Mouse (Mus musculus) stomach, postnatal 0 days (tissue): Measurements from ENCODE around the gene Defa17. TPM values are rescaled to one million over a fixed set of nuclear protein-coding genes. Genes with fewer than 3 reads are reported as not detected.
"Not testable (repeated sequence)": the region's sequence is repeated elsewhere in the genome, so short reads cannot be mapped to it uniquely, and the experiment has no call there.

ENCODE experiments used
- ATAC-seq: fragments of 200-750 bp; cut with Nextera tagmentation; 2 replicates; pipeline ENCODE4 v1.8.0; 2017; ENCODE audit not compliant: low FRiP score, low TSS enrichment
- DNase-seq: peaks from one replicate; pipeline ENCODE4 v3.0.0-alpha.2; 2016; ENCODE audit warnings: low spot score
- H3K27ac ChIP-seq: fragments of 300-500 bp; sonication (generic); replicated peaks from 2 replicates; pipeline ENCODE4 v1.5.1; 2014; ENCODE audit warnings: mild to moderate bottlenecking, control low read depth
- H3K27me3 ChIP-seq: fragments of 300-500 bp; sonication (generic); 2 replicates; pipeline ENCODE4 v1.6.1; 2014; ENCODE audit warnings: low read length; ENCODE audit not compliant: control insufficient read depth, insufficient read depth
- H3K36me3 ChIP-seq: fragments of 300-500 bp; sonication (generic); 2 replicates; pipeline ENCODE4 v1.6.1; 2014; ENCODE audit warnings: low read length, mixed read lengths; ENCODE audit not compliant: control insufficient read depth, insufficient read depth
- H3K4me1 ChIP-seq: fragments of 300-500 bp; sonication (generic); replicated peaks from 2 replicates; pipeline ENCODE4 v1.6.1; 2014; ENCODE audit warnings: antibody characterized with exemption; ENCODE audit not compliant: control insufficient read depth, insufficient read depth
- H3K4me2 ChIP-seq: fragments of 300-500 bp; sonication (generic); replicated peaks from 2 replicates; pipeline ENCODE4 v1.6.1; 2014; ENCODE audit warnings: low read depth, mild to moderate bottlenecking, control low read depth, moderate library complexity
- H3K4me3 ChIP-seq: fragments of 300-500 bp; sonication (generic); 2 replicates; pipeline ENCODE4 v1.5.1; 2014; ENCODE audit warnings: low read depth, low read length, control low read depth
- H3K9ac ChIP-seq: fragments of 300-500 bp; sonication (generic); 2 replicates; pipeline ENCODE4 v1.6.1; 2014; ENCODE audit warnings: mild to moderate bottlenecking, low read length, control low read depth, mixed read lengths
- H3K9me3 ChIP-seq: fragments of 300-500 bp; sonication (generic); 2 replicates; pipeline ENCODE4 v1.6.1; 2016; ENCODE audit warnings: low read length; ENCODE audit not compliant: control insufficient read depth
- WGBS: fragments of 180-500 bp; shearing (Covaris S2); extraction: QIAGEN DNeasy Blood & Tissue Kit; methylation state at CpG from one replicate; pipeline ENCODE4 v1.1.7; 2014; 5-methylcytosine and 5-hydroxymethylcytosine counted together
- polyA plus RNA-seq: library from polyadenylated mRNA; unstranded; fragments of >200 nt; fragmentation: Nextera tagmentation; extraction: Ambion mirVana; gene quantifications from 2 replicates; pipeline ENCODE4 v1.2.1, GENCODE M21; 2015

The Defa17 gene
- polyA plus RNA-seq = not detected in 2 replicates

GRCm38 (mm10) chr8:21655480-21655879 is at the start of gene Defa17:
TSS of gene Defa17 (plus strand) at chr8:21655780.
- not testable (repeated sequence) for H3K9me3 ChIP-seq, H3K4me1 ChIP-seq, ATAC-seq, H3K4me2 ChIP-seq, H3K27me3 ChIP-seq, H3K27ac ChIP-seq, H3K9ac ChIP-seq, H3K36me3 ChIP-seq, DNase-seq, H3K4me3 ChIP-seq
- WGBS = no CpG with 5 or more reads among the region's 2 CpGs

DNA sequence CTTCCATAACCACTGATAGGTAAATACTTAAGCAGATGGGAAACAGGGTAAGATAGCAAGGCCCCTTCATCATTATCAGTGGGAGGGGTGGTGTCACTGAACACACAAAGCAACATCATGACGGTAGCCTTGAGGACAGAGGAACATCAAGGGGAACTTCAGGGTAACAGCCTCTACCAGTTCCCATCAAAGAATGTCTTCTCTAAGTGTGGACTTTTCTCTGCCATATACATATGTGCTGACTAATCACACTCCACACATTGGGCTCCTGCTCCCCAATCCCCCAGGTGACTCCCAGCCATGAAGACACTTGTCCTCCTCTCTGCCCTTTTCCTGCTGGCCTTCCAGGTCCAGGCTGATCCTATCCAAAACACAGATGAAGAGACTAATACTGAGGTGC is 37.7 kb upstream of the Defa17 start, which contains the start of gene Defa26:
Gene Defa26, plus strand, starts transcription at position 301 of the 400 bp plus-strand sequence.
- H3K36me3 ChIP-seq, H3K27me3 ChIP-seq, H3K4me3 ChIP-seq, H3K4me2 ChIP-seq, H3K9ac ChIP-seq, ATAC-seq, H3K9me3 ChIP-seq, H3K27ac ChIP-seq, DNase-seq, H3K4me1 ChIP-seq: not testable (repeated sequence)
- no CpG with 5 or more reads among the region's 1 CpGs for WGBS

DNA sequence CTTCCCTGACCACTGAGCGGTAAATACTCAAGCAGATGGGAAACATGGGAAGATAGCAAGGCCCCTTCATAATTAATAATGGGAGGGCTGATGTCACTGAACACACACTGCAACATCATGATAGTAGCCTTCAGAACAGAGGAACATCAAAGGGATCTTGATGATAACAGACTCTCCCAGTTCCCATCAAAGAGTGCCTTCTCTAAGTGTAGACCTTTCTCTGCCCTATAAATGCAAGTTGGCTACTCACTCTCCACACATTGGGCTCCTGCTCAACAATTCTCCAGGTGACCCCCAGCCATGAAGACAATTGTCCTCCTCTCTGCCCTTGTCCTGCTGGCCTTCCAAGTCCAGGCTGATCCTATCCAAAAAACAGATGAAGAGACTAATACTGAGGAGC is 9.9 kb downstream of the Defa17 start, which contains the start of gene Defa34:
Gene Defa34, plus strand, starts transcription at position 301 of the 400 bp plus-strand sequence.
- not testable (repeated sequence) for DNase-seq, H3K9ac ChIP-seq, ATAC-seq, H3K4me2 ChIP-seq, H3K9me3 ChIP-seq, H3K4me3 ChIP-seq, H3K27me3 ChIP-seq, H3K4me1 ChIP-seq, H3K27ac ChIP-seq, H3K36me3 ChIP-seq
- 67% methylated on average over 1 of the region's 1 CpGs for WGBS

GRCm38 (mm10) chr8:21703545-21703944 is 48.0 kb downstream of the Defa17 start, which contains the start of gene AY761184:
TSS of gene AY761184 (minus strand) at chr8:21703645.
- not testable (repeated sequence) for H3K9me3 ChIP-seq, H3K36me3 ChIP-seq, H3K27ac ChIP-seq, ATAC-seq, H3K9ac ChIP-seq, H3K4me3 ChIP-seq, H3K4me2 ChIP-seq, H3K4me1 ChIP-seq, H3K27me3 ChIP-seq, DNase-seq
- 38% methylated on average over 1 of the region's 2 CpGs for WGBS

Other genes starting within 250 kb of the Defa17 start
- not detected in 2 replicates for gene Defa36, start 228.4 kb upstream of the Defa17 start, polyA plus RNA-seq
- gene Gm7849, start 199.2 kb upstream of the Defa17 start, polyA plus RNA-seq = not detected in 2 replicates
- not detected in 2 replicates for gene Defa20, start 146.5 kb upstream of the Defa17 start, polyA plus RNA-seq
- not detected in 2 replicates for gene Defa32, start 126.7 kb upstream of the Defa17 start, polyA plus RNA-seq
- gene Defa37, start 90.4 kb upstream of the Defa17 start, polyA plus RNA-seq = not detected in 2 replicates
- not detected in 2 replicates for gene Defa28, start 72.8 kb upstream of the Defa17 start, polyA plus RNA-seq
- not detected in 2 replicates for gene Gm7861, start 61.3 kb upstream of the Defa17 start, polyA plus RNA-seq
- gene Defa26, start 37.6 kb upstream of the Defa17 start, polyA plus RNA-seq = not detected in 2 replicates
- not detected in 2 replicates for gene Defa34, start 10.0 kb downstream of the Defa17 start, polyA plus RNA-seq
- gene AY761184, start 47.9 kb downstream of the Defa17 start, polyA plus RNA-seq = not detected in 2 replicates
- not detected in 2 replicates for gene Defa24, start 78.7 kb downstream of the Defa17 start, polyA plus RNA-seq
- not detected in 2 replicates for gene Defb50, start 167.8 kb downstream of the Defa17 start, polyA plus RNA-seq
- not detected in 2 replicates for gene Defb2, start 184.1 kb downstream of the Defa17 start, polyA plus RNA-seq
- not detected in 2 replicates for gene Defb10, start 203.1 kb downstream of the Defa17 start, polyA plus RNA-seq
- not detected in 2 replicates for gene Defb9, start 229.6 kb downstream of the Defa17 start, polyA plus RNA-seq